Mouse (Mus musculus) testis, postnatal 14 days (tissue): Measurements from ENCODE around the gene Dmrtc1c1.
"Not testable (repeated sequence)": the region's sequence is repeated elsewhere in the genome, so short reads cannot be mapped to it uniquely, and the experiment has no call there.

ENCODE experiments used
- DNase-seq: peaks from one replicate; pipeline ENCODE4 v3.0.0; 2021; ENCODE audit warnings: low spot score

The Dmrtc1c1 gene

DNA sequence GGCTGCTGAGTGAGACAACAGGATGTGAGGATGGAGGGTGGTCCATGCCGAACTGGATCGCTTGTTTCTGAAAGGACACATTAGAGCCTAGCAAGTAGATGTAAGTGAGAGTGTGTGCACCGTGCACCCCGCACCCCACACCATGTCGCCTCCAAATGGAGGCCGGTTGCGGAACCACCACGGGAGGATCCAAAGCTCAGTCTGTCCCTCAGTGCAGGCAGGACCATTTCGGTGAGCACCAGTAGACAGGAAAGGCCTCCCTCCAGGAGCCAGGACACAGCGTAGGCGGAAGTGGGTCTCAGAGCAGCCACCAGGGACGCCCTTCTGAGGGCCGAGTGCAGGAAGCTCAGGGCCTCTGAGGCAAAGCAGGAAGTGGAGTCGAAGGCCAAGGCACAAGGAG lies at the start of gene Dmrtc1c1:
TSS of gene Dmrtc1c1 (plus strand) at position 301 of the 400 bp plus-strand sequence.
- not testable (repeated sequence) for DNase-seq

DNA sequence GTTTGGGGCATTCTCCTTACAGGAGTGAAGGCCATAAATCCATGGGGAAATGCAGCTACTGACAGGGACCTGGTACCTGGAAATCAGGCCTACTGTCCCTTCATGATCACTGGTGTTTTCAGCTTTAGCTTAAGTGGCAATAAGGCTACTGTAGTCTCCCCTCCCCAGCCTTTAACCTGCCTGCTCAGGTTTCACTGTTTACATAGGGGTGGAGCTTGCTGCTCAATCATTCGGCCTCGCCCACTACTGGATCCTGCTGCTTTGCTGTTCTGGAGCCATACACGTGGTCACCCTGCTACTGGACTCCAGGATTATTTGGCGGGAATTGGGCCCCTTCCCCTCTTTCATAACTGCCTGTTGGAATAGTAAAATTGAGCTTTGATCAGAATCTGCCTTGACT lies 36.9 kb upstream of the Dmrtc1c1 start:
- DNase-seq, result no peak

DNA sequence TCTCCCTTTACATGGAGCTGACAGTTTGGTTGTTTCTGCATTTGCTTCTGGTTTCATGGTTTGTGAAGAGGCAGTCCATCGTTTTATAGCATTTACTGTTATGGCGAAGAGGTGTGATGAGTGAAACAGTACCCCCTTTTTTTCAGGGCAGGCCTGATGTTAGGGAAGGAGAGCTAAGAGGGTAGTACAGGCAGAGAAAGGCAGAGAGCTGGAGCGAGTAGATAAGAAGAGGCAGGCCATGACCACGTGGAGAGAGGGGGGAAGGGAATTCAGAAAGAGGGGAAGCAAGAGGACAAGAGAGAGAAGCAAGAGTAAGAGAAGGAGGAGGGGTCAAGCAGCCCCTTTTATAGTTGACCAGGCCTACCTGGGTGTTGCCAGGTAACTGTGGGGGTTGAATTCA lies 9.5 kb downstream of the Dmrtc1c1 start:
- DNase-seq, result no peak

DNA sequence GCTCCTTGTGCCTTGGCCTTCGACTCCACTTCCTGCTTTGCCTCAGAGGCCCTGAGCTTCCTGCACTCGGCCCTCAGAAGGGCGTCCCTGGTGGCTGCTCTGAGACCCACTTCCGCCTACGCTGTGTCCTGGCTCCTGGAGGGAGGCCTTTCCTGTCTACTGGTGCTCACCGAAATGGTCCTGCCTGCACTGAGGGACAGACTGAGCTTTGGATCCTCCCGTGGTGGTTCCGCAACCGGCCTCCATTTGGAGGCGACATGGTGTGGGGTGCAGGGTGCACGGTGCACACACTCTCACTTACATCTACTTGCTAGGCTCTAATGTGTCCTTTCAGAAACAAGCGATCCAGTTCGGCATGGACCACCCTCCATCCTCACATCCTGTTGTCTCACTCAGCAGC lies 51.8 kb downstream of the Dmrtc1c1 start, which contains the start of gene Dmrtc1c2:
TSS of gene Dmrtc1c2 (minus strand) at position 101 of the 400 bp plus-strand sequence.
- not testable (repeated sequence) for DNase-seq
